Comparison of ENCODE assay signal across 35 mouse cellular contexts in genomic region chr5:98449873-98450272, GRCm38 (mm10).
"Had no signal": no experiment of that assay in that cellular context is flagged by ENCODE, and none has a peak within 500 bp of the region (broad histone marks: within the 10 kb centered on the region; RNA-seq: fewer than 3 reads in every experiment).

No protein-coding gene starts in this region.

- ATAC-seq: hindbrain, embryonic 16.5 days; hindbrain, postnatal 0 days; inflammation-experienced regulatory T-cells, adult 6 months; intestine, embryonic 15.5 days; intestine, embryonic 16.5 days; intestine, postnatal 0 days had no signal

- H3K27ac ChIP-seq: heart, adult 2 months; heart, embryonic 10.5 days; heart, embryonic 13.5 days; heart, embryonic 15.5 days; hindbrain, embryonic 10.5 days; hindbrain, embryonic 12.5 days; hindbrain, embryonic 13.5 days; hindbrain, embryonic 14.5 days; hindbrain, embryonic 15.5 days; hindbrain, postnatal 0 days; kidney, embryonic 15.5 days; layer of hippocampus, adult 2 months had no signal

- H3K27me3 ChIP-seq: heart, embryonic 12.5 days; heart, embryonic 13.5 days; heart, embryonic 15.5 days; hindbrain, embryonic 12.5 days; hindbrain, embryonic 13.5 days; hindbrain, embryonic 15.5 days; intestine, embryonic 15.5 days; kidney, embryonic 15.5 days had no signal

- DNase-seq: heart, adult 18-20 months; heart, adult 2 months; heart, postnatal 10 days; heart, postnatal 14 days; heart, postnatal 36 days; heart, postnatal 4 days; kidney, adult 11 months; kidney, adult 18-20 months; kidney, adult 2 months; kidney, adult 8-10 months; kidney, postnatal 10 days; kidney, postnatal 14 days; kidney, postnatal 25 days; kidney, postnatal 36 days; kidney, postnatal 4 days; layer of hippocampus, adult 9-11 months; layer of hippocampus, postnatal 36 days had no signal

- H3K9ac ChIP-seq: heart, embryonic 12.5 days; heart, embryonic 13.5 days; heart, embryonic 15.5 days; hindbrain, embryonic 12.5 days; hindbrain, embryonic 13.5 days; hindbrain, embryonic 14.5 days; hindbrain, embryonic 15.5 days; intestine, embryonic 15.5 days; kidney, embryonic 15.5 days had no signal

- H3K4me2 ChIP-seq: heart, embryonic 11.5 days; heart, embryonic 12.5 days; heart, embryonic 13.5 days; heart, embryonic 15.5 days; hindbrain, embryonic 12.5 days; hindbrain, embryonic 13.5 days; hindbrain, embryonic 14.5 days; hindbrain, embryonic 15.5 days; intestine, embryonic 15.5 days; kidney, embryonic 15.5 days had no signal

- H3K36me3 ChIP-seq: heart, embryonic 10.5 days; heart, embryonic 12.5 days; heart, embryonic 13.5 days; heart, embryonic 15.5 days; hindbrain, embryonic 10.5 days; hindbrain, embryonic 12.5 days; hindbrain, embryonic 13.5 days; hindbrain, embryonic 15.5 days; intestine, embryonic 15.5 days; kidney, embryonic 15.5 days had no signal

- H3K4me1 ChIP-seq: heart, embryonic 10.5 days; heart, embryonic 12.5 days; heart, embryonic 13.5 days; heart, embryonic 15.5 days; hindbrain, embryonic 10.5 days; hindbrain, embryonic 12.5 days; hindbrain, embryonic 13.5 days; hindbrain, embryonic 15.5 days; intestine, embryonic 15.5 days had no signal

- H3K4me3 ChIP-seq: heart, adult 2 months; heart, embryonic 10.5 days; heart, embryonic 12.5 days; heart, embryonic 13.5 days; heart, embryonic 15.5 days; hindbrain, embryonic 10.5 days; hindbrain, embryonic 12.5 days; hindbrain, embryonic 13.5 days; hindbrain, embryonic 15.5 days; intestine, embryonic 15.5 days; kidney, embryonic 15.5 days; layer of hippocampus, adult 2 months had no signal

- H3K9me3 ChIP-seq: heart, embryonic 10.5 days; heart, embryonic 12.5 days; heart, embryonic 13.5 days; heart, embryonic 15.5 days; hindbrain, embryonic 10.5 days; hindbrain, embryonic 12.5 days; hindbrain, embryonic 13.5 days; hindbrain, embryonic 15.5 days; intestine, embryonic 15.5 days; kidney, embryonic 15.5 days had no signal
